Mouse (Mus musculus): Measurements from ENCODE around the gene Mfsd13b. TPM values are rescaled to one million over a fixed set of nuclear protein-coding genes. Genes with fewer than 3 reads are reported as not detected.
"Not testable (repeated sequence)": the region's sequence is repeated elsewhere in the genome, so short reads cannot be mapped to it uniquely, and the experiment has no call there.

Gene Mfsd13b
- polyA plus RNA-seq, 1 experiment from 2014 or later: 0.18 TPM

DNA sequence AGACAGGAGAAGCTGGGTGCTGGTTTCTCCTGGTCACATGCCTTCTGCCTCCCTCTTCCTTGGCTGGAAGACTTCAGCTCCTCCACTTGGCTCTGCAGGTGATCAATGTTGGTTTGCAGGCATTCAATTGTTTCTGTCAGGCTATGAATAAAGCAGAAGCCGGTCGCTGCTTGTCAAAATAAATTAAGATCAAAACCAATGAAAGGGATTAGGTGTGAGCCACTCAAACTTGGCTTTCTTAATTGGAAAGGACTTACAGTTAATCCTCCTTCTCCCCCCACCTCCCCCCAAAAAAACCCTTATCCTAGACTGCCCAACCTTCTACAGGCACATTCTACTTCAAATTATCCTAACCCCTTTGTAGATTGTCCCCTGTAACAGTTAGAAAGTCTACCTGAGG is 22.2 kb upstream of the Mfsd13b start:
- no peaks in the 10 kb centered on the region for H3K27me3 ChIP-seq
- no peak overlapping the region for H3K4me3 ChIP-seq (replicated peaks)
- H3K4me1 ChIP-seq (replicated peaks): no peaks in the 10 kb centered on the region
- no peak for ATAC-seq (ENCODE audit: insufficient number of reproducible peaks, insufficient read depth, low FRiP score, low TSS enrichment, low read depth)
- no peak overlapping the region for H3K4me2 ChIP-seq
- no peak overlapping the region for H3K27ac ChIP-seq
- H3K9ac ChIP-seq (replicated peaks): no peak overlapping the region
- H3K9me3 ChIP-seq: no peaks in the 10 kb centered on the region
- H3K36me3 ChIP-seq: peaks cover 56% of the 10 kb centered on the region
- WGBS: 84% methylated on average over 2 of the region's 2 CpGs

DNA sequence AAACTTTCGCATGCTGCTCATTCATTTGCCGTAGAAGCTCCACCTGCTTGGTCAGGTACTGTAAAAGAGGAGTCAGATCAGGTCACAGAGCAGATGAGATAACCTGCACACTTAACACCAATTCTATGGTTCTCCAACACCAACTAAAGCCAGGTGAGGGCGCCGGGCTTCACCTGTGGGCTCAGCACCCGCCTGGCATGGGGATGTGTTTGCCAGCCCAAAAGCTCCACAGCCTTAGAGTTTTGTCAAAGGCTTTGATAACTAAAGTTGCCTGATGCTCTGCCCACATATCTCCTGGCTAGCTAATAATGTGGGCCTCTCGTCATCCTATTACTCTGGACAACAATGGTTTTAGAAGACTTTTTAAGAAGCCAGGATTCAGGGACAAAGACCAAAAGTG is 21.7 kb upstream of the Mfsd13b start:
- H3K27me3 ChIP-seq: no peaks in the 10 kb centered on the region
- no peak overlapping the region for H3K27ac ChIP-seq
- H3K4me2 ChIP-seq: no peak overlapping the region
- no peak overlapping the region for H3K9ac ChIP-seq (replicated peaks)
- 83% methylated on average over 6 of the region's 6 CpGs for WGBS
- no peaks in the 10 kb centered on the region for H3K9me3 ChIP-seq
- no peaks in the 10 kb centered on the region for H3K4me1 ChIP-seq (replicated peaks)
- no peak for ATAC-seq (ENCODE audit: insufficient number of reproducible peaks, insufficient read depth, low FRiP score, low TSS enrichment, low read depth)
- H3K4me3 ChIP-seq (replicated peaks): no peak overlapping the region
- peaks cover 56% of the 10 kb centered on the region for H3K36me3 ChIP-seq

DNA sequence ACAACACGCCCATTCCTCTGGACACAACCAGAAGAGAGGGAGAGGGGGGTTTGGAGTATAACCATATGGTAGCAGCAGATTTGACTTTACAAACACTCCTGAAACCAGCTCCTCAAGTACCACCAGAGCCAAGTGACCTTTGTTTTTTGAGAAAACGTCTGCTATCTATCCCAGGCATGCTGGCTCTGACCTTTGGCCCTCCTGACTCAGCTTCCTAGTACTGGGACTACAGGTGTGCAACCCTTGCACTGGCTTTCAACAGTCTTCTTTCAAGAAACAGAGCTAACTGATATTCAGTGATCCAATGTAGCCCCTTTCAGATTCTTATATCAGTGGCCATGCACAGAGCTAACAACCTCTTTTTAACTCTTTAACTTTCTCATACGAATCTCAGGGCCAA is 20.4 kb upstream of the Mfsd13b start:
- Histone ChIP-seq H3K27me3 (no peaks in the 10 kb centered on the region), H3K4me2 (no peak overlapping the region), H3K36me3 (peaks cover 43% of the 10 kb centered on the region), H3K27ac (no peak overlapping the region), H3K4me1 (replicated peaks) (no peaks in the 10 kb centered on the region), H3K9ac (replicated peaks) (no peak overlapping the region), H3K4me3 (replicated peaks) (no peak overlapping the region), H3K9me3 (no peaks in the 10 kb centered on the region)
- 67% methylated on average over 3 of the region's 3 CpGs for WGBS
- ATAC-seq (ENCODE audit: insufficient number of reproducible peaks, insufficient read depth, low FRiP score, low TSS enrichment, low read depth): no peak

DNA sequence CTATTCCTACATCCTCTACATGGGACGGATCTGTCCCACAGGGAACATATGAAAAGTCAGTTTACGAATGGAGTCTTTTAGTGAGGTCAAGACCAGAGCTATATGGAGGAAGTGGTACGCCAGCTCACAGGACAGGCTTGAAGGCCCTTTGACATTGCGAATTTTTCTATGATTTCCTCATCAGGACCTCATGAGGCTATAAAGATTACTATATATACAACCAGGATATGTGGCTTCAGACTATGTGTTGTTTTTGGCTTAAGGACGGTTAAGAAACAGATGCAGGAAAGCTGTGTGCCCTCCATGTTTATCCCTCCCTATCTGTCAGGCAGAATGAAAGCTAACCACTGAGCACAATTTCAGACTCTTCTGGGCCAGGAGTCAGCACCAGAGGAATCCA is 19.2 kb upstream of the Mfsd13b start:
- no peak overlapping the region for H3K4me3 ChIP-seq (replicated peaks)
- H3K36me3 ChIP-seq: peaks cover 42% of the 10 kb centered on the region

DNA sequence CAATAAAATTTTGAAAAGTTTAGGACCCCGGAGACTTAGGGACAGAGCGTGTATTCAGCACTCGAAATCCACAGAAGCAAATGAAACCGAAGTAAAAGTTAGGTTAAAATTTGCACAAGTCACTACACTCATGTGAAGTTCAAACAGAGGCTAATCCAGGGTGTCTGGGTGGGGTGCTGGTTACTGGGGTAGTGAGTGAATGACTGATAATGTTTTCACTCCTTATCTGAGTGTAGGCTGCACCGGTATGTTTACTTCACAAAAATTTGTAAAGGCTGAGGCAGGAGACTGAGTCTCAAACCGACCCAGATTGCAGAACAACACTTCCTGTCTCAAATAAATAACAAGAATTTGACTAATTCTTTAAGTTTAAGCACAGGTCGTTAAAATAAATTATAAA is 13.1 kb upstream of the Mfsd13b start:
- WGBS: 88% methylated on average over 7 of the region's 7 CpGs
- H3K27ac ChIP-seq: no peak overlapping the region
- ATAC-seq (ENCODE audit: insufficient number of reproducible peaks, insufficient read depth, low FRiP score, low TSS enrichment, low read depth): no peak
- H3K4me2 ChIP-seq: no peak overlapping the region
- no peaks in the 10 kb centered on the region for H3K9me3 ChIP-seq
- H3K27me3 ChIP-seq: no peaks in the 10 kb centered on the region
- H3K4me1 ChIP-seq (replicated peaks): no peaks in the 10 kb centered on the region
- peaks cover 17% of the 10 kb centered on the region for H3K36me3 ChIP-seq
- no peak overlapping the region for H3K9ac ChIP-seq (replicated peaks)
- H3K4me3 ChIP-seq (replicated peaks): no peak overlapping the region

More for the DNA sequence above, 19.2 kb upstream of the Mfsd13b start:
- WGBS: 92% methylated on average over 5 of the region's 5 CpGs
- H3K9ac ChIP-seq (replicated peaks): no peak overlapping the region
- H3K4me1 ChIP-seq (replicated peaks): no peaks in the 10 kb centered on the region
- no peak overlapping the region for H3K4me2 ChIP-seq
- H3K27me3 ChIP-seq: no peaks in the 10 kb centered on the region
- no peak for ATAC-seq (ENCODE audit: insufficient number of reproducible peaks, insufficient read depth, low FRiP score, low TSS enrichment, low read depth)
- H3K27ac ChIP-seq: no peak overlapping the region
- no peaks in the 10 kb centered on the region for H3K9me3 ChIP-seq

DNA sequence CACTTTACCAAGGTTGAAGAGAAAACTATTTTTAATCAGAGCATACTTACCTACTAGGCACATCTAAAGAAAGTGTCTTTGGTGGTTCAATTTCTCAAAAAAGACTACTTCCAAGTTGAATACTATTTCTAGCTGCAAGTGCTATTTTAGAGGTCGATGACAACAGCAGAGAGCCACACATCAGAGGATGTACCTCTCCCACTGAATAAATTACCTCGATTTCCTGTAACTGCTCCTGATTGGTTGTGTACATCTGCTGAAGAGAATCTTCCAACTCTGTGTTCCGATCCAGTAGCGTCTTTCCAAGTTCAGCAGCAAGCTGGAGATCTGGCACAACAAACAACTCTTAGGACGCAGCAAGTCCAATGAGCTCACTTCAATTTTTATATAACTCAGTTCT is 12.2 kb upstream of the Mfsd13b start:
- Histone ChIP-seq H3K4me1 (replicated peaks) (no peaks in the 10 kb centered on the region; the same call in 1 of the 2 replicates), H3K27me3 (no peaks in the 10 kb centered on the region), H3K4me2 (no peak overlapping the region), H3K9ac (replicated peaks) (no peak overlapping the region), H3K9me3 (no peaks in the 10 kb centered on the region), H3K4me3 (replicated peaks) (no peak overlapping the region), H3K27ac (no peak overlapping the region), H3K36me3 (peaks cover 17% of the 10 kb centered on the region)
- 90% methylated on average over 5 of the region's 5 CpGs for WGBS
- no peak for ATAC-seq (ENCODE audit: insufficient number of reproducible peaks, insufficient read depth, low FRiP score, low TSS enrichment, low read depth)

DNA sequence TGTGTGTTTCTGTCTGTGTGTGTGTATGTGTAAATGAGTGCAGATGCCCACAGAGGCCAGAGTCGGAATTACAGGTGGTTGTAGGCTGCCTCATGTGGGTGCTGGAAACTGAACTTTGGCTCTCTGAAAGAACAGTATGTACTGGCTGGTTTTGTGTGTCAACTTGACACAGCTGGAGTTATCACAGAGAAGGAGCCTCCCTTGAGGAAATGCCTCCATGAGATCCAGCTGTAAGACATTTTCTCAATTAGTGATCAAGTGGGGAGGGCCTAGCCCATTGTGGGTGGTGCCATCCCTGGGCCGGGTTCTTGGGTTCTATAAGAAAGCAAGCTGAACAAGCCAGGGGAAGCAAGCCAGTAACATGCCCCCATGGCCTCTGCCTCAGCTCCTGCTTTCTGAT is 9.8 kb upstream of the Mfsd13b start:
- not testable (repeated sequence) for H3K4me2 ChIP-seq; H3K9ac ChIP-seq (replicated peaks); H3K4me1 ChIP-seq (replicated peaks); H3K27ac ChIP-seq; ATAC-seq (ENCODE audit: insufficient number of reproducible peaks, insufficient read depth, low FRiP score, low TSS enrichment, low read depth); H3K27me3 ChIP-seq; H3K4me3 ChIP-seq (replicated peaks); H3K9me3 ChIP-seq
- WGBS: 79% methylated on average over 2 of the region's 2 CpGs
- peaks cover 12% of the 10 kb centered on the region for H3K36me3 ChIP-seq

DNA sequence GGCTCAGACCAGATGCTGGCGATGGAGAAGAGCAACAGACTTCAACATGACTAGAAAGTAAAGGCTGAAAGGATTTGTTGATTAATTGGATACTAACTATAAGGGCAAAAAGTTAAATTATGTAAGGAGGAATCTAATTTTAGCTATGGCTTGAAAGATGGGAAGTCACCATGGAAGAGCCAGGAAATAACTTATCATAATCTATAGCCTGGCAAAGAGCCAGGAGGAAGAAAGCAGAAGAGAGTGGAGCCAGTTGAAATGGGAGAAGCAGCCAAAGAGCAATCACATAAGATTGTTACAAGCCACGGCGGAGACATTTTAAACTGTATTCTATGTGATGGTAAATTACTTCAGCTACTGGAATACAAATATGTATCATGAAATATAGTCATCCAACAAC is 8.3 kb upstream of the Mfsd13b start:
- Histone ChIP-seq H3K4me2 (no peak overlapping the region), H3K27ac (no peak overlapping the region), H3K4me3 (replicated peaks) (no peak overlapping the region), H3K9me3 (no peaks in the 10 kb centered on the region), H3K9ac (replicated peaks) (no peak overlapping the region), H3K4me1 (replicated peaks) (peaks cover 8% of the 10 kb centered on the region; the same call in 1 of the 2 replicates), H3K36me3 (peaks cover 4% of the 10 kb centered on the region), H3K27me3 (no peaks in the 10 kb centered on the region)
- no peak for ATAC-seq (ENCODE audit: insufficient number of reproducible peaks, insufficient read depth, low FRiP score, low TSS enrichment, low read depth)
- 92% methylated on average over 3 of the region's 3 CpGs for WGBS

DNA sequence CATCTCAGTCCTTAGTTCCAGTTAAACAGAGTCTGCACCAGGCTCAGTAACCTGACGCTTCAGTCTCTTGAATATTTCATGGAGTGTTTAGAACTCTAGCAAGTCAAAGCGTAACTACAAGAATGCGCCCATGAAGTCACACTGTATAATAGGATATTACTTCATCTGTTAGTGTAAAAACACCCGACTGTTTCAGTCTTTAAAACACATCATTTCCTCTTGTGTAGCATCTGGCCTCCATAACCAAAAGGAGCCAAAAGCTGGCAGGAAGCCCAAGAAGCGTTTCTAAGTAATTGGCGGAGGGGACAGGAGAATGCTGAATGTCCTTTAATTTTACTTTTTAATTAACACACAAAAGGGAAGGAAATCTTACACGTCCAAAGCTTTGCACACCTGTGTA is 5.2 kb upstream of the Mfsd13b start:
- Histone ChIP-seq H3K4me2 (no peak overlapping the region), H3K9ac (replicated peaks) (no peak overlapping the region), H3K9me3 (no peaks in the 10 kb centered on the region), H3K4me3 (replicated peaks) (no peak overlapping the region), H3K27ac (no peak overlapping the region; the same call in 1 of the 2 replicates), H3K4me1 (replicated peaks) (peaks cover 12% of the 10 kb centered on the region), H3K36me3 (no peaks in the 10 kb centered on the region), H3K27me3 (no peaks in the 10 kb centered on the region)
- ATAC-seq (ENCODE audit: insufficient number of reproducible peaks, insufficient read depth, low FRiP score, low TSS enrichment, low read depth): no peak
- WGBS: 47% methylated on average over 7 of the region's 7 CpGs

DNA sequence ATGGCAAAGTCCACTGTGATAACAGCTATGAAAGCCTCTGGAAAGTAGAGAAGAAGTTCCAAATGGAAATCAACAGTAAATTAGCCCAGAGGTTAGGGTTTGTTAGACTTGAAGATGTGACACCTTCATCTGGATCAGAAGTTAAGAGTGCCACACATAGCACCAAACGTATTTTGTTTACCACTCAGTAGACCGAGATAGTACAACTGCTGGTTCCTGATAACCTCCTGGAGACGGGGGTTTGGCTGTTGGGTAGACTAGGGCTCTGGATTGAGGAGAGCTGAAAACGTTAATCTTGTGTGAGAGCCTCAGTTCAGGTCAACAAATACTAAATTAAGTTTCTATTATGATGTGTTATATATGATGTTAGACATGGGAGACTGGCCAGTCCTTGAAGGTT is 2.3 kb upstream of the Mfsd13b start:
- ATAC-seq (ENCODE audit: insufficient number of reproducible peaks, insufficient read depth, low FRiP score, low TSS enrichment, low read depth): no peak
- H3K4me2 ChIP-seq: peak overlapping the region; percentile 80
- 86% methylated on average over 4 of the region's 4 CpGs for WGBS

DNA sequence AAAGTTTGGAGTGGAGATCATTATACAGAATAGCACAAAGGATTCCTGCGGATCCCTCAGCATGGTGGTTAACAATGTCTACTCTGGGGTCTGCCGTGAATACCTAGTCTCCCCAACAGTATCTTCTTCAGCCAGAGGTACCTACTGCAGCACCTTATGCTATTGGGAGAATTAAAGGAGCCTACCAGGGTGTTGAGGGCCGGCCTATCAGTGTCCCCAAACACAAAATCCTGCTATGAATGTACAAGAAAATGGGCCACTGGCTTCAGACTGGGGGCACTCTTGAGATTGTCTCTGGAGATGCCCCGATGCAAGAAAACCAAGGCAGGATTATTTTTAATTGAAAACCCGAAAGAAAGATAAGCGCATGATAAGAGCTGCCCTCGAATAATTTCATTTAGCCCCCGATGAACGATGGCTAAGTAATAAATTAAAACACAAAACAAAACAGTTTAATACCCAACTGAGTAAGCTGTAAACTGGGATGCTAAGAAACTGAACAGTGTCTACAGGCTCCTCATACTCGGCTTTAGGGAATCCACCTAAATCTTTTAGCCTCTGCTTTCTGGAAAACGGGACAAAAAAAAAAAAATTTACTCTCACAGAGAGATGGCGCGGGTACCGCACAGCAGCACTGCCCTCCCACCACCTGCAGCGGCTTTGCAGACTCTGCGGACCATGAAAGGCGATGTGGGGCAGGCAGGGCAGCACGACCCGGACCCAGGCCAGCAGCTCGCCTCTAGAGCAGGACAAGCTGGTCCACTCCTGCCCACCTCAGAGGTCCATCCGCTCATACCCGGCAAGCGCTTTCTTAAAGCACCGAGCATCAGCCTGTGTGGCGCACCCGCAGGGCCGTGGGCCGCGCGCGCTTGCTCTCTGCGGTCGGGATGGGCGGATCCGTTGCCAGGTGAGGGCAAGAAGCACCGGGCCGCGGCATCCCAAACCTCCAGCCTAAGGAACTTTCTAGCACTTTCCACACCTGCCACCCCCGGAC is 1.1 kb upstream of the Mfsd13b start:
- H3K27me3 ChIP-seq: no peaks in the 10 kb centered on the region
- H3K36me3 ChIP-seq: no peaks in the 10 kb centered on the region
- peak; percentile 58 for ATAC-seq (ENCODE audit: insufficient number of reproducible peaks, insufficient read depth, low FRiP score, low TSS enrichment, low read depth)
- peaks cover 18% of the 10 kb centered on the region for H3K4me1 ChIP-seq (replicated peaks)
- H3K4me3 ChIP-seq (replicated peaks): peak overlapping the region; percentile 95
- peak overlapping the region; percentile 84 for H3K27ac ChIP-seq
- H3K9me3 ChIP-seq: no peaks in the 10 kb centered on the region
- peak overlapping the region; percentile 80 for H3K4me2 ChIP-seq
- H3K9ac ChIP-seq (replicated peaks): peak overlapping the region; percentile 83
- WGBS: 6% methylated on average over 39 of the region's 39 CpGs

More for the DNA sequence above, 2.3 kb upstream of the Mfsd13b start:
- Histone ChIP-seq H3K9me3 (no peaks in the 10 kb centered on the region), H3K27ac (no peak overlapping the region), H3K4me3 (replicated peaks) (no peak overlapping the region), H3K9ac (replicated peaks) (no peak overlapping the region), H3K27me3 (no peaks in the 10 kb centered on the region), H3K36me3 (no peaks in the 10 kb centered on the region), H3K4me1 (replicated peaks) (peaks cover 18% of the 10 kb centered on the region)

Measured in limb, embryonic 12.5 days (tissue).